Comparison of ENCODE assay signal across 7 mouse cellular contexts in the genomic region with DNA sequence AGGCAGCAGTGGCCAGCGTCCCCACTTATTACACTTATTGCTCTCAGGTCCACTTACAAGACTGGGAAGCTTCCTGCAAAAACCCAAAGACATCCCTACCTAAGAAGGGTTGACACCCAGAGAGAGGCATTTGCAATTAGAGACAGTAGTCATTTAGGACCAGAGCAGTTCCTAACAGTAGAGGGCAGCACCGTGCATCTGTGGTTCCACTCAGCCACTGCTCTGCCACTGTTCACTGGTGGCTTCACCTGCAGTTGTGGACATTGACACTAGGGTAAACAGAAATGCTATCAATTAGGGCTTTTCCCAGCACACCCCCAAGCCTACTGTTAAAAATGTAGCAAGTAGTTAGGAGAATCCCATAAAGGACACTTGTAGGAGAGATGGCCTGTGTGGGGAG. TPM values are rescaled to one million over a fixed set of nuclear protein-coding genes. Genes with fewer than 3 reads are reported as not detected.
A peak's percentile ranks its signal among the peaks of the same experiment; 100 is the strongest.
DNase-seq lines count a peak whose midpoint lies in the region; ATAC-seq lines count a peak whose summit lies in the region.

No protein-coding gene starts in this region.

- intact Hi-C loops in gastrocnemius, postnatal 36 days (cut with DNase I): loop anchor here (2.0 to 5.0 kb wide), 4 partner anchors 113 to 410 kb away; no protein-coding TSS in a partner anchor

- peak; percentile 86 for ATAC-seq in CD4-positive, CD25-positive, alpha-beta regulatory T cell, adult 4 months

- DNase-seq in R1 (ENCODE audit: low read depth, low spot score): peak; percentile 57
- peak; percentile 68 to 84 for DNase-seq in cerebellum, postnatal 25 days
- peak; percentile 22 to 31 for DNase-seq in gastrocnemius, postnatal 36 days
- DNase-seq in layer of hippocampus, adult 18-20 months (ENCODE audit: low spot score in 2 of 2): peak; percentile 63 to 91
- DNase-seq in lung, postnatal 14 days: peak; percentile 86
- peak; percentile 78 for DNase-seq in right cerebral cortex, postnatal 14 days

RNA-seq across cellular contexts. Expression of a gene that starts 40.7 kb away (rescaled TPM):
- polyA plus RNA-seq in CD4-positive, CD25-positive, alpha-beta regulatory T cell, adult 4 months (2017; shearing (Covaris generic)): 1 to 10 TPM; 3.6 to 5.0 TPM
- total RNA-seq in gastrocnemius, postnatal 36 days (2021): under 1 TPM; 0.12 to 0.20 TPM
- total RNA-seq in layer of hippocampus, adult 18-20 months (2021): 100 to 1,000 TPM; 261 to 265 TPM

Comparison
In these comparisons a context has a peak if more than half of its experiments do, and no peak if none do; other contexts are left out.
1. Peak in every context shown above with its lines: DNase-seq and ATAC-seq.
2. DNase-seq: peak in every context shown above with its lines; median percentile 86 in lung, postnatal 14 days; 78 in right cerebral cortex, postnatal 14 days; 77 in layer of hippocampus, adult 18-20 months; 76 in cerebellum, postnatal 25 days; 57 in R1; 26 in gastrocnemius, postnatal 36 days.
3. RNA of a gene that starts 40.7 kb away (total RNA-seq): 261 to 265 TPM in layer of hippocampus, adult 18-20 months; 0.12 to 0.20 TPM in gastrocnemius, postnatal 36 days; every median in the first group is over 100 times any median in the second.